Mouse (Mus musculus) midbrain, embryonic 11.5 days (tissue): ENCODE measurements around the gene Nsun4. TPM values are rescaled to one million over a fixed set of nuclear protein-coding genes. Genes with fewer than 3 reads are reported as not detected.

Experiments used
- ATAC-seq: fragments of 200-750 bp; cut with Nextera tagmentation; 2 replicates; pipeline ENCODE4 v1.8.0; 2017; ENCODE audit warnings: moderate TSS enrichment, moderate library complexity; ENCODE audit not compliant: low FRiP score
- DNase-seq: peaks from one replicate; pipeline ENCODE4 v3.0.0; 2015; ENCODE audit warnings: low spot score; ENCODE audit errors: missing footprints
- H3K27ac ChIP-seq: fragments of 300-500 bp; sonication (generic); 2 replicates; pipeline ENCODE4 v1.5.1; 2014; ENCODE audit warnings: low read depth, low read length
- H3K27me3 ChIP-seq: fragments of 300-500 bp; sonication (generic); 2 replicates; pipeline ENCODE4 v1.6.1; 2014; ENCODE audit warnings: mild to moderate bottlenecking, low read length, moderate library complexity, mixed read lengths; ENCODE audit not compliant: control insufficient read depth, insufficient read depth
- H3K36me3 ChIP-seq: fragments of 300-500 bp; sonication (generic); 2 replicates; pipeline ENCODE4 v1.6.1; 2014; ENCODE audit warnings: mild to moderate bottlenecking, low read length, moderate library complexity, mixed read lengths; ENCODE audit not compliant: control insufficient read depth, insufficient read depth
- H3K4me1 ChIP-seq: fragments of 300-500 bp; sonication (generic); 2 replicates; pipeline ENCODE4 v1.6.1; 2014; ENCODE audit warnings: low read length; ENCODE audit not compliant: control insufficient read depth, insufficient read depth
- H3K4me2 ChIP-seq: fragments of 300-500 bp; sonication (generic); 2 replicates; pipeline ENCODE4 v1.6.1; 2014; ENCODE audit warnings: mild to moderate bottlenecking, moderate library complexity
- H3K4me3 ChIP-seq: fragments of 300-500 bp; sonication (generic); 2 replicates; pipeline ENCODE4 v1.5.1; 2014; ENCODE audit warnings: low read depth, low read length
- H3K9ac ChIP-seq: fragments of 300-500 bp; sonication (generic); 2 replicates; pipeline ENCODE4 v1.6.1; 2014; ENCODE audit warnings: low read length
- H3K9me3 ChIP-seq: fragments of 300-500 bp; sonication (generic); 2 replicates; pipeline ENCODE4 v1.6.1; 2016; ENCODE audit warnings: low read length; ENCODE audit not compliant: control insufficient read depth
- WGBS: fragments of 180-500 bp; shearing (Covaris S2); extraction: QIAGEN DNeasy Blood & Tissue Kit; methylation state at CpG from one replicate; pipeline ENCODE4 v1.1.7; 2014; 5-methylcytosine and 5-hydroxymethylcytosine counted together
- polyA plus RNA-seq: library from polyadenylated mRNA; unstranded; fragments of >200 nt; fragmentation: Nextera tagmentation; extraction: Ambion mirVana; gene quantifications from 2 replicates; pipeline ENCODE4 v1.2.1, GENCODE M21; 2014

Gene Nsun4
- polyA plus RNA-seq, 1 experiment from 2014 or later = 22.2 TPM

DNA sequence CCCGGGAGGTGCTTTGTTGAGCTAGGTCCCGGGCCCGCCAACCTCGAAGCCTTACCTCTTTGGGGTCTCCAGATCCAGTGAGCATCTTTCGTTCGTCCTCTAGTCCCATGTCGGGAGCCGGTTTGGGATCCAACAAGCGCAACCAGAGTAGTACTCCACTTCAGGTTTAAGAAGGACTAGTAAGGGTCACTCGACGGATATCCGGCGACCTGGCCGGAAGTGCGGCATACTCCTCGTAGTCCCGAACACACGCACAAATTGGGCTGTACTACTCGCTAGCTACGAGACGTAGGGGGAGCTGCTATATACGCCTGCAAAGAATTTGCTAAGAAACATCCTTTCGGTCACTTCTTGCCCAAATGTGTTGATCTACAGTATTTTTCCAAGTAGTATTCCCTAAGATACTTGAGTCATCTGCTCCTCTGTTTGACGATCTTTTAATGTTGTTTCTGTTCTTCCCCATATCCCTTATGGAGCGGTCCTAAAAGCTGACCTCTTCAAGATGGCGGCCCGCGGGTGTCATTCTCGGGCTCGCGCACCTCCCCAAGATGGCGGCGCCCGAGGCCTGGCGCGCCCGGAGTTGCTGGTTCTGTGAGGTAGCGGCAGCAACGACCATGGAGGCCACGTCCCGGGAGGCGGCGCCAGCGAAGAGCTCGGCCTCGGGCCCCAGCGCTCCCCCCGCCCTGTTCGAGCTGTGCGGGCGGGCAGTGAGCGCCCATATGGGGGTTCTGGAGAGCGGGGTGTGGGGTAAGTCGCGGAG is 21.4 kb upstream of the Nsun4 start, which contains the start of the genes Uqcrh and Lrrc41:
Gene Uqcrh (minus strand): TSS at position 211 of the 760 bp plus-strand sequence.
Gene Lrrc41 (plus strand): TSS at position 409 of the 760 bp plus-strand sequence.
- Histone ChIP-seq H3K36me3 (peaks cover 2% of the 10 kb centered on the region; the same call in 1 of the 2 replicates), H3K4me3 (peak within 1 kb of the TSS; percentile 97), H3K4me2 (peak within 1 kb of the TSS; percentile 75), H3K9ac (peak within 1 kb of the TSS; percentile 98), H3K27ac (peak within 1 kb of the TSS; percentile 95), H3K27me3 (no peaks in the 10 kb centered on the region), H3K4me1 (peaks cover 21% of the 10 kb centered on the region), H3K9me3 (no peaks in the 10 kb centered on the region)
- peak; percentile 99 for DNase-seq
- under 1% methylated on average over 55 of the region's 55 CpGs for WGBS
- ATAC-seq = peak; percentile 94

DNA sequence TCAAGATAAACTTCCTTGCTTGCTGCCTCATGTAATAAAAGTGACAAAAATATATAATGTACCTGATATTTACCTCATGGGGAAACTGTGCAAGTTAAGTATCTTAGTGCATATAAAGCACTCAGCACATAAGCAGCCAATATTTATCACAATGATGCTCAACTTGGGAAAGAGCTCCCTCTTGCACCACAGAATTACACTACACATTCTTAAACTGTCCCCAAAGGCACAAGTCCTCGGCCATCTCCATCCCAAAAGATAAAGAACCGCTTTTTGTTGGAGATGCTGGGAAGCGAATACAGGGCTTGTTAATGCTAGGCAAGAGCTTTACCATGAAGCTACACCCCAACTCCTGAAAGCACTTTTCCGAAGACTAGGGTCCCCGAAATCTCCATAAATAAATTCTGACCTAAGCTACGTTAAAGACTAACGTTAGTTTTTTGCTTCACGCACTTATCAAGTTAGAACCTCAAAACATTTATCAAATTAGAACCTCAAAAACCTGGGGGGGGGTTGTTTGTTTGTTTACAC is 20.5 kb upstream of the Nsun4 start:
- Histone ChIP-seq H3K27ac (no peak overlapping the region), H3K4me3 (peak overlapping the region; percentile 97), H3K27me3 (no peaks in the 10 kb centered on the region), H3K4me2 (peak overlapping the region; percentile 75), H3K9ac (peak overlapping the region; percentile 98), H3K4me1 (peaks cover 21% of the 10 kb centered on the region), H3K9me3 (no peaks in the 10 kb centered on the region), H3K36me3 (peaks cover 3% of the 10 kb centered on the region; the same call in 1 of the 2 replicates)
- DNase-seq (peak; percentile 90), ATAC-seq (no peak)
- WGBS = 1% methylated on average over 8 of the region's 8 CpGs

DNA sequence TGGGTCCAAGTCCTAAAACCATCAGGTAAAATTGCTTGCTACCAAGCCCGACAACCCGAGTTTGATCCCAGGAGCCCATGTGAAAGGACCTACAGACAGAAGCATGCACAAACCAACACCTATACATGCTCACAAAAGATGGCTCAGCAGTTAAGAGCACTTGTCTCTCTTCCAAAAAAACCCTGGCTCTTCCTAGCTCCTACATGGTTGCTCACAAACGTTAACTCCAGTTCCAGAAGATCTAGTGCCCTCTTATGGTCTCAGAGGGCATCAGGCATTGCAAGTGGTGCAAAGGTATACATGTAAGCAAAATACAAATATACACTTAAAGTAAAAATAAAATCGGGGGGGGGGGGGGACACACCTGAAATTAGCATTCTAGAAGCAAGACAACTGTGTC is 19.5 kb upstream of the Nsun4 start:
- no peak overlapping the region for H3K4me3 ChIP-seq
- ATAC-seq (no peak), DNase-seq (peak; percentile 75)
- peaks cover 21% of the 10 kb centered on the region for H3K4me1 ChIP-seq
- peaks cover 4% of the 10 kb centered on the region; the same call in 1 of the 2 replicates for H3K36me3 ChIP-seq
- no peaks in the 10 kb centered on the region for H3K9me3 ChIP-seq
- H3K27me3 ChIP-seq = no peaks in the 10 kb centered on the region
- no peak overlapping the region for H3K27ac ChIP-seq
- peak overlapping the region; percentile 14; the same call in 1 of the 2 replicates for H3K4me2 ChIP-seq
- 52% methylated on average over 4 of the region's 4 CpGs for WGBS
- H3K9ac ChIP-seq = no peak overlapping the region

DNA sequence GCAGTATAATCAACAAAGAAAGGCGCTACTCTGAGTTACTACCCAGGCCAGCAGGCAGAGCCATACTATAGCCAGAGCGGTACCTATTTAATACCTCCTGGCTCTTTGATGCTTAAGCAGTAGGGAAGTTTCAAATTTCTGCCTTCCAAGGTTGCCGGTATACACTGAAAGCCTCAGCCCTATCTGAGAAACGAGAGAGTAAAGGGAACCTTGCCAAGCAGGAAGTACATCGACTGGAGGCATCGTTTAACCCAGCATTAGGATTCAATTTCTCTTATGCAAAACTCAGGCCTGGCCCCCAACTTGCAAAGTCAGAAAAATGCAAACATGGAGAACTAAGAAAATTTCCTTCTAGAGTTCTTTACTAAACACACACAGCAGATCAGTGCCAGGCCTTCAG is 16.4 kb upstream of the Nsun4 start:
- WGBS = 92% methylated on average over 6 of the region's 6 CpGs
- ATAC-seq = no peak
- H3K4me1 ChIP-seq = peaks cover 12% of the 10 kb centered on the region; the same call in 1 of the 2 replicates
- H3K27ac ChIP-seq = no peak overlapping the region
- DNase-seq = no peak
- H3K27me3 ChIP-seq = no peaks in the 10 kb centered on the region
- H3K9me3 ChIP-seq = no peaks in the 10 kb centered on the region
- H3K4me2 ChIP-seq = no peak overlapping the region
- H3K9ac ChIP-seq = no peak overlapping the region
- H3K4me3 ChIP-seq = no peak overlapping the region
- H3K36me3 ChIP-seq = peaks cover 12% of the 10 kb centered on the region; the same call in 1 of the 2 replicates

DNA sequence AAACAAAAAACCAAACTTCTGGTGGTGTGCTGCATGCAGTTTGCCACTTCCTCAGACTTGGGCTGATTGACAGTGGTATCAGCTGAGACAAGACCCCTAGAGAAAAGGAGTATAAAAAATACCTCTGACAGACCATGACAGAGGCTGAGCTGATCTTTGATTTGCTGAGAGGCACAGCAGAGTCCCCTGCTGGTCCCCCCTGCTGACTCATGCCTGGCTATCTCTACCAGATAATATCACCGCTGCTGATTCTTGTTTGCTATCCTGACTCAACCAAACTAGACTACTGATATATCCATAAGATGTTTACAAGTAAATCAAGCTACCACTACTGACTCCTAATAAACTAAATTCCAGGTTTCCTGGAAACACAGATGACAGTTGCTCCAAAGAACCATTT is 10.2 kb upstream of the Nsun4 start:
- Histone ChIP-seq H3K4me2 (no peak overlapping the region), H3K4me1 (no peaks in the 10 kb centered on the region; the same call in 1 of the 2 replicates), H3K36me3 (peaks cover 8% of the 10 kb centered on the region; the same call in 1 of the 2 replicates), H3K27me3 (no peaks in the 10 kb centered on the region), H3K9me3 (no peaks in the 10 kb centered on the region), H3K9ac (no peak overlapping the region), H3K27ac (no peak overlapping the region), H3K4me3 (no peak overlapping the region)
- DNase-seq = no peak
- no peak for ATAC-seq
- 46% methylated on average over 1 of the region's 1 CpGs for WGBS

DNA sequence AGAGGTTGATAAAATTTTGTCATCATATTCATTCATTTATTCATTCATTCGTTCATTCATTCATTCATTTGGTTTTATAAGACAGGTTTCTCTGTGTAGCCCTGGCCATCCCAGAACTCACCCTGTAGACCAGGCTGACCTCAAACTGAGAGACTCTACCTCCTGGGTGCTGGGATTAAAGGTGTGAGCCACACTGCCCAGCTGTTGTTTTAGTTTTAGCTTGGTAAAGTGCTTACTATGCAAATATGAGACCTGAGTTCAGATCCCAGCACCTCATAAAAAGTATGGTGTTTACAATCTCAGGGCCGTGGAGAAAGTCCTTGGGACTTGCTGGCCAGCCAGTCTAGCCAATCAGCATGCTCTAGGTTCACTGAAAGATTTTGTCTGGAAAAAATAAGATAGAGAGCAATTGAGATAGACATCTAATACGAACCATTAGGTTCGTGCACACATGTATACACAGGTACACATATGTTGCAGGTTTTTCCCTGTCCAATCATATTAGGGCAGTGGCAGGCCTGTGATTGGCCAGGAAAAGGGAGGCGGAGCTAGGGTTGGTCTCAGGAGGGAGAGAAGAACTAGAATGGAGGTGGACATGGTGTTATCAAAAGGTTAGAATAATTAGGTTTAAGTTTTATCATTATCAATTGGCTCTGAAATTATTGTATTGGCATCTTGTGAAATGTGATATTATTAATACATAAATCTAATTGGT is 5.5 kb upstream of the Nsun4 start:
- no peak overlapping the region for H3K9ac ChIP-seq
- DNase-seq (no peak), ATAC-seq (no peak)
- no peaks in the 10 kb centered on the region for H3K9me3 ChIP-seq
- 78% methylated on average over 5 of the region's 5 CpGs for WGBS
- no peak overlapping the region for H3K4me3 ChIP-seq
- peaks cover 1% of the 10 kb centered on the region; the same call in 1 of the 2 replicates for H3K4me1 ChIP-seq
- no peak overlapping the region for H3K27ac ChIP-seq
- H3K4me2 ChIP-seq = no peak overlapping the region
- H3K36me3 ChIP-seq = no peaks in the 10 kb centered on the region
- H3K27me3 ChIP-seq = no peaks in the 10 kb centered on the region

DNA sequence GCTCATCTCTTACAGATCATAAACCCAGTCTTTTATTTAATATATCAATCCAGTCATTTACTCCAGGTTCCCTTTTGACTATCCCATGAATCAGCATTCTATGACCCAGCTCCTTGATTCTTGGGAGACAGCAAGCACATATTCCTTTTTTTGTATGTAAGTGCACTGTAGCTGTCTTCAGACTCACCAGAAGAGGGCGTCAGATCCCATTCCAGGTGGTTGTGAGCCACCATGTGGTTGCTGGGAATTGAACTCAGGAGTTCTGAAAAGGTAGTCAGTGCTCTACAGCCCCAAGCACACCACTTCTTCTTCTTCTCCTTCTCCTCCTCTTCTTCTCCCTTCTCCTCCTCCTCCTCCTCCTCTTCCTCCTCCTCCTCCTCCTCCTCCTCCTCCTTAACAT is 3.9 kb upstream of the Nsun4 start:
- H3K27me3 ChIP-seq = no peaks in the 10 kb centered on the region
- peaks cover 3% of the 10 kb centered on the region; the same call in 1 of the 2 replicates for H3K4me1 ChIP-seq
- H3K36me3 ChIP-seq = no peaks in the 10 kb centered on the region
- no peak overlapping the region for H3K4me2 ChIP-seq
- no peak overlapping the region for H3K9ac ChIP-seq
- no peak overlapping the region for H3K27ac ChIP-seq
- 0% methylated on average over 1 of the region's 1 CpGs for WGBS
- DNase-seq (no peak), ATAC-seq (no peak)
- H3K4me3 ChIP-seq = no peak overlapping the region
- no peaks in the 10 kb centered on the region for H3K9me3 ChIP-seq

DNA sequence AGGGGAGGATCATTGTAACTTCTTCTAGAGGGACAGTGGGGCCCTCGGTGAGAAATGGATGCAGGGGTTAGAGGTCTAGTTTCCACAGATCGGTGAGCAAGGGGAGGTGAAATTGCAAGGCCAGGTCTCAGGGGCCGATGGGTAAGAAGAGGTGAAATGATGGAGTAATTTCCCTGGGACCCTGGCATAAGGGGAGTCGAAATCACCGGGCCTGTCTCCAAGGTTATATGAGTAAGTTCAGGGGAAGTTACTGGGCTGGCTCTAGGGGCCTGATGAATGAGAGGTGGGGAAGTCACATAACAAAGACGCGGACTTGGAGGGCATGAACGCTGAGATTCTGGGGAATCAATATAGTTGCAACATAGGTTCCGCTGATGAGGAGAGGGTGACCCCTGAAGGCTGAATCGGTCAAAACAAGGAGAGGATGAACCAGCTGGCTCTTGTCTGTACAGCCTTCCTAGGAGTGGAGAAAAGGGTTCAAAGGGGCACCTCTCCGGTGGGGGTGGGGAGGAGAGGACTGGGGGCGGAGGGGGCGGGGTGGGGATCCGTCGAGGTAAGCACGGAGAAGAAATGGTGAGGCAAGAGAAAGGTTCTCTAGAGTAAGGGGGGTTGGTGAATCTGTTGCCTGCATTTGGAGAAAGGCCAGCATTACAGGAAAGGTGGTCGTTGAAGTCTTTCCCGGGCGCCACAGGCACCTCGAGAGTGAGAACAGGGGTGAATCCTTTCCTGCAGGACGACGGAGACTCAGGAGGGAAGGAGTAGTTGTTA is 966 bp downstream of the Nsun4 start:
- DNase-seq = peak; percentile 90
- Histone ChIP-seq H3K9ac (peak overlapping the region; percentile 70), H3K4me1 (peaks cover 3% of the 10 kb centered on the region; the same call in 1 of the 2 replicates), H3K27ac (peak overlapping the region; percentile 77), H3K4me3 (peak overlapping the region; percentile 55), H3K36me3 (no peaks in the 10 kb centered on the region; the same call in 1 of the 2 replicates), H3K27me3 (no peaks in the 10 kb centered on the region), H3K4me2 (peak overlapping the region; percentile 78), H3K9me3 (no peaks in the 10 kb centered on the region)
- peak; percentile 57 for ATAC-seq
- 11% methylated on average over 22 of the region's 22 CpGs for WGBS
